Comparison of ENCODE assay signal across 23 mouse cellular contexts in the genomic region with DNA sequence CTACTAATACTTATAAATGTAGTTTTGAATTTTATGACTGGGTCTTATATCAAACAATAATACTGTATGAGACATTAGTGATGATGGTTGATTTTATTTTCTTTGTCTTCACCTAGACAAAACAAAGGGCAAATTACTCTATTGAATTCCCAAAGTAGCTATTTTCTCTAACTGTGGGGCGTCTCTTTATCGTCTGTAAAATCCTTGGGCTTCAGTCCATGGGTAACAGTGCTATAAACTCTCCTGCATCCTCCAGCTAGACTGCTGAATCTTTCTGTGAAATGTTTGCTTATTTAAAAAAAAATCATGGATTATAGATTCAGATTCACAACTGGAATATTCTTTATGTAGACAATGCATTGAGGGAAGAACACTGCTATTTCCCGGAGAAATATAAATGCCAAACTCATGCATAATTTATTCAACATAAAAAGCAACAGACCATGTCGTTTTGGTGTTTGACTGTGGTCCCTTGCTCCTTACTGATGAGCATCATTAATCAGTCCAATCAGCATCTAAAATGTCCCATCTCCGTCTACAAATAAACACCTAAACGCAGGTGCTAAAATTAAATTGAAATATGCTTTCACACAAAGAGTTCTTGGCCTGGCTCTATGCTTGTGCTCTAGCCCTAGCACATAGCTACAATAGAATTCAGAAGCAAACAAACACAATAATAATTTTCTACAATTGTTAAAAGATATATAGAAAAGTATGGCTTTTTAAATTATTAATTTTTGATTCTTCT.
A peak's percentile ranks its signal among the peaks of the same experiment; 100 is the strongest.
DNase-seq lines count a peak whose midpoint lies in the region; ATAC-seq lines count a peak whose summit lies in the region.
"Had no signal": no experiment of that assay in that cellular context is flagged by ENCODE, and none has a peak within 500 bp of the region (broad histone marks: within the 10 kb centered on the region; RNA-seq: fewer than 3 reads in every experiment).

No protein-coding gene starts in this region.

- no peak overlapping the region for H3K27ac ChIP-seq in heart, embryonic 11.5 days (ENCODE audit: low read depth, low read length)
- H3K27ac ChIP-seq in kidney, embryonic 14.5 days (ENCODE audit: low read depth, low read length), result no peak overlapping the region
- peak overlapping the region; percentile 74 for H3K27ac ChIP-seq in neural tube, embryonic 13.5 days (replicated peaks)
- H3K27ac ChIP-seq: forebrain, embryonic 10.5 days; forebrain, embryonic 13.5 days; heart, embryonic 13.5 days; hindbrain, embryonic 15.5 days had no signal

- H3K4me2 ChIP-seq in heart, embryonic 11.5 days, result no peak overlapping the region
- no peak overlapping the region for H3K4me2 ChIP-seq in kidney, embryonic 14.5 days (replicated peaks; ENCODE audit: low read depth, low read length)
- no peak overlapping the region for H3K4me2 ChIP-seq in neural tube, embryonic 13.5 days
- H3K4me2 ChIP-seq: forebrain, embryonic 13.5 days; heart, embryonic 13.5 days; hindbrain, embryonic 15.5 days had no signal

- no peaks in the 10 kb centered on the region for H3K4me1 ChIP-seq in heart, embryonic 11.5 days (ENCODE audit: control insufficient read depth, insufficient read depth, low read length)
- no peaks in the 10 kb centered on the region for H3K4me1 ChIP-seq in kidney, embryonic 14.5 days (ENCODE audit: control insufficient read depth, insufficient read depth, low read length)
- peaks cover 4% of the 10 kb centered on the region for H3K4me1 ChIP-seq in neural tube, embryonic 13.5 days (replicated peaks)
- H3K4me1 ChIP-seq: forebrain, embryonic 13.5 days; hindbrain, embryonic 15.5 days had no signal

- WGBS in heart, embryonic 11.5 days (ENCODE audit: insufficient replicate concordance), result 88% methylated on average over 6 of the region's 6 CpGs
- 46% methylated on average over 6 of the region's 6 CpGs for WGBS in kidney, embryonic 14.5 days
- 25% methylated on average over 6 of the region's 6 CpGs for WGBS in neural tube, embryonic 13.5 days

- no peak overlapping the region for H3K9ac ChIP-seq in heart, embryonic 11.5 days (ENCODE audit: low read depth, low read length)
- no peak overlapping the region for H3K9ac ChIP-seq in kidney, embryonic 14.5 days (ENCODE audit: low read depth, low read length)
- no peak overlapping the region for H3K9ac ChIP-seq in neural tube, embryonic 13.5 days
- H3K9ac ChIP-seq: forebrain, embryonic 13.5 days; heart, embryonic 13.5 days; hindbrain, embryonic 15.5 days had no signal

- no peak for ATAC-seq in heart, embryonic 11.5 days (replicated peaks; ENCODE audit: insufficient number of reproducible peaks, low FRiP score, low TSS enrichment)
- peak; percentile 36; the same call in 1 of the 2 replicates for ATAC-seq in kidney, embryonic 14.5 days (ENCODE audit: low FRiP score, low TSS enrichment)
- peak; percentile 79 for ATAC-seq in neural tube, embryonic 13.5 days (ENCODE audit: low read depth)
- ATAC-seq: activated CD4-positive, CD25-positive, alpha-beta regulatory T cell, adult 4 months; forebrain, embryonic 13.5 days; forebrain, embryonic 16.5 days had no signal

- no peaks in the 10 kb centered on the region for H3K27me3 ChIP-seq in heart, embryonic 11.5 days (ENCODE audit: control insufficient read depth, insufficient read depth, low read length)
- H3K27me3 ChIP-seq in kidney, embryonic 14.5 days (ENCODE audit: control insufficient read depth, insufficient read depth, low read length), result no peaks in the 10 kb centered on the region
- H3K27me3 ChIP-seq in neural tube, embryonic 13.5 days, result no peaks in the 10 kb centered on the region
- H3K27me3 ChIP-seq: forebrain, embryonic 13.5 days; heart, embryonic 13.5 days; hindbrain, embryonic 15.5 days had no signal

- H3K36me3 ChIP-seq in heart, embryonic 11.5 days (ENCODE audit: control insufficient read depth, insufficient read depth, low read length), result no peaks in the 10 kb centered on the region
- no peaks in the 10 kb centered on the region for H3K36me3 ChIP-seq in kidney, embryonic 14.5 days (ENCODE audit: control insufficient read depth, insufficient read depth, low read length)
- H3K36me3 ChIP-seq in neural tube, embryonic 13.5 days, result no peaks in the 10 kb centered on the region
- H3K36me3 ChIP-seq: forebrain, embryonic 10.5 days; heart, embryonic 13.5 days; hindbrain, embryonic 15.5 days had no signal

- H3K4me3 ChIP-seq in heart, embryonic 11.5 days (ENCODE audit: low read depth, low read length), result no peak overlapping the region
- no peak overlapping the region for H3K4me3 ChIP-seq in kidney, embryonic 14.5 days (ENCODE audit: low read length)
- no peak overlapping the region for H3K4me3 ChIP-seq in neural tube, embryonic 13.5 days
- H3K4me3 ChIP-seq: forebrain, embryonic 10.5 days; forebrain, embryonic 13.5 days; heart, embryonic 13.5 days; hindbrain, embryonic 15.5 days had no signal

- no peaks in the 10 kb centered on the region for H3K9me3 ChIP-seq in heart, embryonic 11.5 days (replicated peaks; ENCODE audit: control insufficient read depth, low read length)
- H3K9me3 ChIP-seq in kidney, embryonic 14.5 days (ENCODE audit: control insufficient read depth, low read length), result peaks cover 3% of the 10 kb centered on the region; the same call in 1 of the 2 replicates
- no peaks in the 10 kb centered on the region for H3K9me3 ChIP-seq in neural tube, embryonic 13.5 days
- H3K9me3 ChIP-seq: forebrain, embryonic 10.5 days; hindbrain, embryonic 15.5 days had no signal

- DNase-seq in heart, adult 11 months, result peak; percentile 17
- DNase-seq in kidney, postnatal 36 days, result no peak
- DNase-seq in thymus, adult 18-20 months, result no peak
- no peak for DNase-seq in testis, postnatal 10 days (ENCODE audit: low spot score)
- DNase-seq: adrenal gland, adult 8-10 months; adrenal gland, postnatal 25 days; cerebellum, adult 18-20 months; cerebellum, adult 9-10 months; cerebellum, postnatal 14 days; gastrocnemius, postnatal 10 days; gastrocnemius, postnatal 36 days; heart, adult 18-20 months; heart, postnatal 14 days; heart, postnatal 4 days had no signal
